Mouse (Mus musculus) urinary bladder, postnatal 36 days (tissue): ENCODE measurements around the gene Lamb3.

Experiments
- DNase-seq, 2 experiments: peaks; one replicate each; pipeline ENCODE4 v3.0.0; 2022; ENCODE audit warnings: low spot score in 2 of 2, mixed read lengths in 1 of 2

The Lamb3 gene

DNA sequence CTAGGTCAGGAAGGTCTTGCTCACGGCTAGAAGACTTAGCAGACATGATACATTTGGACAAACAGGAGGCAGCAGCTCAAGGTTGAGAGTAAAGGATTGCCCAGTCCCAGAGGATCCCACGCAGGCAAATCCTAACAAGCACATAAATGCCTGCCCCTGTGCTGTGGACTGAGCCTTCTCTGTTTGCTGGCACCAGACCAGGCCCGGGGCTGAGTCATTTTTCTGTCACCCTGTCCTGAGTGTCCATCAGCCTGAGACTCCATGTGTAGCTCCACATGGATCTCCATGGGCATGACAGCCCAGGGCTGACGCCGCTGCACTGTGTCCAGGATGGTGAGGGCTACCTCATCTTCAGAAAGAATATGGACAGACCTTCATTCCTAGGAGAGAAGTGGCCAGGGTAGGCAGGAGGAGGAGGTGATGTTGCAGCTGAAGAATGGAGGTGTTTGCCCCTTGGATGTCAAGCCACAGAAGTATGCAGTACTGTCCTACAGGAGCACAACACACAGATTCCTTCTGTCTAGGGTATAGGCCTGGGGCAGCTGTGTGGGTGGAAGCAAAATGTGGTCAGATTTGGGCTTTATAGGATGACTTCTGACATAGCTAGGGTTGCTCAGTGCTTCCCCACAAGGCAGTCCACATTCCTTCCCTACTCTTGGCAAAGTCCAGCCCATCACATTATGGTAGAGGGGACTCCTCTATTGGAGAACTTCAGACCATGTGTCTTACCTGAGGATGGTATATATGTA is 134.9 kb downstream of the Lamb3 start:
- DNase-seq = no peak

DNA sequence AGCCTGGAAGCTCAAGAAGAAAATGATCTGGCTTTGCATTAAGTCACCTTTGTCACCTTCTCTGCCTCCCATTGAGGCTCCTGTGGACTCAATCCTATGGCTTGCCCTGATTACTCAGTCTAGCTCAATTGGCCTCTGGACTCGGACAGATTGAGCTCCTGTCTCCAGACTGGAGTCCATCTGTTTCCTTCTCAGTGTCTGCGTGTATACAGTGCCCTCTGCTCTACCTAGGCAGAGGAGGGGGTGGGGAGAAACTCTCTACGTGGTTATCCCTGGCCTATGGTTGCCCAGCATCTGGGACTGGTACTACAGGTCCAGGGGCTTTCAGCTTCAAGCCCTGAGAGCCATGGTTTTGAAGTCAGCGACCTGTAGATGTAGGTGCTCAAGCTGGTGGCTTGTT is 136.4 kb downstream of the Lamb3 start:
- DNase-seq = no peak

DNA sequence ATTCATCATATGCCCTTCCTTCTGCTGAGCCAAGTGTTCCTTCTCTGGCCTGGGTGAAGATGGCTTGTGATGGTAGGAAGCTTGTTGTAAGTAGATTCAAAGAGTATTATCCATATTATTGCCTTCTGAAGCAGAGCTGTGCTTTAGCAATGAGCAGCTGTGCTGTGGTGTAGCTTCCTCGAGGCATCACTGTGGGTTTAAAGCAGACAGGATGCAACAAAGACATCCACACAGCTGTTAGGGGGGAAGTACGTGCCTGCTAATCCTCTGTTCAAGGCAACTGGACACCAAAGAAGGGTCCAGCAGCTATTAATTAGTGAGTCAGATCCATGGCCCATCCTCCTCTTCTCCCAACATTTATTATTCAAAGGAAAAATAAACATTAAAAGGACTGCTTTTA is 137.5 kb downstream of the Lamb3 start:
- DNase-seq = no peak

DNA sequence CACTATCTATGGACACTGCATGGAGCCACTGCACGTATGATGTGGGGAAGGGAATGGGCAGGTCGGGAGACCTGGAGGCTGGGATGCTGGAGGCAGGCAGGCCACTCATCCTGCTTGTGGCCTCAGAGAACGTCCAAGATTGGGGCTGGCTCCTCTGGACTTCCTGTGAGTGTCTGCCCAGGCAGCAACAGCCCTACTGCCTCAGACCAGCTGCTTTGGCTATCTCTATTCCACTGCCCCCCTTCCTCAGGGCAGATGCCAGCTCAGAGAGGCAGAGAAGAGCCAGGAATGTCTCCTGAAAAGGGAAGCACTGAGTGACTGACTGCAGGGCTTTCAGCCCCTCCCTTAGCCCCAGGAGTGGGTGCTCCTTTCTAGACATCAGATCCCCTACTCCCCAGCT is 139.4 kb downstream of the Lamb3 start:
- no peak for DNase-seq

DNA sequence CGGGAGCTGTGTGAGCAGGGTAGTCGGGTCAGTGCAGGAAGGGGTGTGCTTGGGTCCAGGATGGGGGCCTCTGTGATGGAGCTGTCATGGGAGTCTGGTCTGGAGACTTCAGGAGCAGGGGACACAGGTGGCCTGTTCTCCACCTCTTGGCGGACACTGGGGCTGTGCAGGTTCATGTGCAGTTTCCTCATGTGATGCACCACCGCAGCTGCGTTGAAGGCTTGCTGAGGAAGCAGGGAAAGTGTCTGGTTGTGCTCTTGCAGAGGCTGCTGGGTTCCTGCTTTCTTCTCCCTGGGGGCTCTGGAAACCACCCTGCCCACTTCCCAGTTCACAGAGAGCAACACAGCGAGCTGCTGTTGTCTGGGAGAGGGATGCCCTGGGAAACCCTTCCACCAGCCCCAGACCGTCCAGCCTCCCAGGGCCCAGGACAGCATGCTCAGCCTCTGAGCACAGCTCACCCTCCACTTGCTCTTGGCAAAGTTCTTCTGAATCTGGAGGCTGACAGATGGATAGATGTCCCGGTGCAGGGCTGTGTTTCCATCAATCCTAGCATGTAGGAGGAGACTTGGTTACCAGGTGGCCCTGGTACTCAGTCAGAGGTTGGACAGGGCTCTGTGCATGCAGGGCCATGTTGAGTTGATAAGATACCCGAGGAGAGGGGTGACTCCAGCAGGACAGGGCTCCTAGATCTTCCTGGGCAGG is 140.9 kb downstream of the Lamb3 start:
- DNase-seq = no peak

DNA sequence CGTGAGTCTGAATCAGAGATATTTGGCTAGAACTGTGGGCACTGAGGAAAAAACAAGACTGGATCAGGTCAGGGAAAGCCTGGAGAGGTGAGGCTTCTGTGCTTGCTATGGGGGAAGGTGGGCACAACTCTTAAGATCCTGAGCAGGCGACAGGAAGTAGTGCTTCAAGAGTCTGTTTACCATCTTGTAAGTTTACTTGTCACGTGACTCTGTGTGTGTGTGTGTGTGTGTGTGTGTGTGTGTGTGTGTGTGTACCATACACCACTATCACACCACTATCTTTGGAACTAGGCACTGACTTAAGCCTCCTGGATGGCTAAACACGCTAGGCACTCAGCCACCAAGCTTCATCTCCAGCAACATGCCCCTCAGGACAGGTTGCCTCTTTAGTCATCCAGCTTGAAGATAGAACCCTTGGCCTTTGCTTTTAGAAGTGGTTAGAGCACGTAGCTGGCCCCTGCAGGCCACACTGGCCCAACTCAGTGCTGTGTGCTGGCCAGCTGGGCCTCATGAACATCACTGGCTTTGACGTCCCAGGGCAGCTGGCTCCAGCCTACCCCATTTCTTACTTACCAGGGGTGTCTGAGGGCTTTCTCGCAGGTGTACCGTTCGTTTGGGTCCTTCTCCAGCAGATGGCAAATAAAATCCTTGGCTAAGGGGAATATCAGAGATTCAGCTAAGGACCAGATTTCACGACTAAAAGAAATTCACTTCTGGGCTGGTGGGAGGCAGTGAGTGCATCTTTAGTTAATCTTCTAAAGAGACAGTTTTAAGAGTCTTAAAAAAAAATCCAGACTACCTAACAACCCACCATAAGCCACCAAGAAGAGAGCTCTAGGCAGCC is 142.4 kb downstream of the Lamb3 start:
- no peak for DNase-seq

DNA sequence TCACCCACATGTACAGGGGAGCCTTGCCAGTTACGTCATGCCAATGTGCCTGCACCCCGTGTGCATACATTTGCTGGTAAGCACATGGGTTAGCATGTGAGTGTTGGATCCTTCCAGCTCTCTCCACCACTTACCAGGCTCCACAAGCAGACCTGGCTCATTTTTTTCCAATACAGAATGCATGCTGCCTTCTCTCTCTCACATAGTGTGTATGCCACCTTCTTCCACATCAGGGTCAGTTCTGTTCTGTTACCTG is 143.0 kb downstream of the Lamb3 start:
- DNase-seq = no peak

DNA sequence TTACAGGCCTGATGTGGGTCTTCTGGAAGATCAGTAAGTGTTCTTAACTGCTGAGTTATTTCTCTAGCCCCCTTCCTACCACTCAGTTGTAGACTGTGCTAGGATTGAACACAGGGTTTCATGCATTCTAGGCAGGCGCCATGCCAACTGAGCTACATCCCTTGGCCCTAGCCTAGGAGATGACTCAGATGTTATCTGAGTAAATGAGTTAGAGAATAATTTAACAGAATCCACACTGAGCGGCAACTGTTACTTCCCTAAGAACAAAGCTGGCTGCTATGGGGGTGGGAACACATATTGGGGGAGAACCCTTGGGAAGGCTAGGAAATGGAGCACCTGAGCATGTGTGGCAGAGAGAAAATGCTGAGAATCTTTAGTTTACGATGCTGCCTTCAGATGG is 144.1 kb downstream of the Lamb3 start:
- no peak for DNase-seq

DNA sequence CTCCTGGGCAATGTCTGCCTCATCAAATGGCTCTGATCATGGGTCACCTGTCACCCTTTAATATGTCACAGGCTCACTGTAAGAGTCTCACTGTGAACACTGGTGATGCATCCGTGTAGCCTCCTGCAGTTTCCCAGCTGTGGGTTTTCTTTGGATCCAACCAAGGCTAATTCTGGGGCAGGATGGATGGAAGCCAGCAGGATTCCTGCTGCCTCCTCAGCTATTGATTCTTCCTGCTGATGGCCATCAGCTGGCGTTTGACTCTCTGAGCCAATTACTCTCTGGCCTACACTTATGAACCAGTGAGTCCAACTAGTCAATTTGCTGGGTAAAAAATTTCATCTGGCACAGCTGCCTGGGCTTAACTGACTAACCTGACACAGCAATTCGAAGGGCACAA is 151.7 kb downstream of the Lamb3 start:
- no peak for DNase-seq

DNA sequence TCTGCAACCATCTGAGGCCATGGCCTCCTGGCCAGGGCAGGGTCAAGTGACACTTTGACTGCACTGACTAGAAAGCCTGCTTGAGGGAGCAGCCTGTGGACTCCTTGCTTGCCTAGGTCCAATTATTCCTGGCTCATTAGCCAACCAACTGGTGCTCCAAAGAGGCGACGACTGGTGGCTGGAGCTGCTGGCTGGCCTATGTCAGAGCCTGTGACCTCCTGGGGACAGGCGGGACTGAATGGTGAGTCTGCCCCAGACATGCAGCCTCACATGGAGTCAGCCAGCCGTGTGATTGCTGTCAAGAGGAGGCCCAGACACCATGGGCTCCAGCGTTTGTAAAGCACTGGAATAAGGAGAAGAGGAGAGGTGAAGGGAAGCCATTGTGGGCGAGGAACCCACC is 153.7 kb downstream of the Lamb3 start:
- no peak for DNase-seq

DNA sequence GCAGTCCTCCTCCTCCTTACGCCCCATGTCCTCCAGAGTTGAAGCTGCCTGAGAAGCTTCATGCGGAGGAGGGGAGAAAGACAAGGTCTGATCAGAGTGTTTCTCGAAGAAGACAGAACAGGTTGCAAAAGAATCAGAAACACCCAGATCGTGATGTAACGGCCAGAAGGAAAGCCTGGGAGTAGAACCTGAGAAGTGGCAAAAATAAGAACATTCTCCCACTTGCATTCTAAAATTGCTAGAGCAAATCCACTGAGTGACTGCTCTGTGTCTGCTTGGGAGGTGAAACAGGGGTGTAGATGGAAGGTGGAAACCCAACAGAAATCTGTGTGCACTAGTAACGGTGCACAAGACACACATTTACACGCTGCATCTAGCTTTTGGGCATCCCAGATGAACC is 154.6 kb downstream of the Lamb3 start:
- DNase-seq = no peak

DNA sequence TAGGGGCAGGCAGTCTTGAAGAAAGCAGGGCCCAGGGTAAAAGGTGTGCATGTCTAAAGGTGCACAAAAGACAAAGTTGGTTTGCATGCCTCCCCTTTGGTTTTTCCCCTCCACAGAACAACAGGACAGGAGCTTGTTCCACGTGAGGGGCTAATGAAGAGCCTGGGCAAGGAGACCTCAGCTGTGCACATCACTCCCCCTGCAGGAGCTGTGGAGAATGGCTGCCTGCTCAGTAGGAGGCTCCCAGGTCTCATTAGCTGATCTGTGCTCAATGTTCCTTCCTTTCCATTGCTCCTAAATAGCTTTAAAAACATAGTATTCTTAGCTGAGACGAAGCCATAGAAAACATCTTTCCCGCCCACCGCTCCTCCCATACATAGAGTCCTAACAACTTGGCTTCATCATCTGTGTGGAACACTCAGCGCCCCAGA is 156.3 kb downstream of the Lamb3 start:
- DNase-seq = peak in 1 of 2 experiments; percentile 21

DNA sequence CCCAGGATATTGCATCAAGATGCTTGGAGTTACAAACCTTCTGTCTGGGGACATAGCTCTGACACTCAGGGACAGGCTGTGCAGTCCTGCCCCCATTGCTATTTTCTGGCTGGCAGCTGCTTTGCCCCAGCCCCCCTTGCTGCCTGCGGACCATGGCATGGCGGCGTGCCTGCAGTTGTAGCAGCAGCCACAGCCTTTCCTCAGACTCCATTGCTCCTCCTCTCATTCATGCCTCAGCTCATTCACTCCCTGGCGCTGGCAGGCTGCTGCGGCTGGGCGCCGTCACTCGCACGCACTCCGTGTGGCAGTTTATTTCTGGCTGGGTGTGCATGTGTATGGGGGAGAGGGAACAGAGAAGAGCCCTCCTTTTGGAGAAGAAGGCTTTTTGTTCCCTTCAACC is 160.6 kb downstream of the Lamb3 start:
- DNase-seq = no peak

DNA sequence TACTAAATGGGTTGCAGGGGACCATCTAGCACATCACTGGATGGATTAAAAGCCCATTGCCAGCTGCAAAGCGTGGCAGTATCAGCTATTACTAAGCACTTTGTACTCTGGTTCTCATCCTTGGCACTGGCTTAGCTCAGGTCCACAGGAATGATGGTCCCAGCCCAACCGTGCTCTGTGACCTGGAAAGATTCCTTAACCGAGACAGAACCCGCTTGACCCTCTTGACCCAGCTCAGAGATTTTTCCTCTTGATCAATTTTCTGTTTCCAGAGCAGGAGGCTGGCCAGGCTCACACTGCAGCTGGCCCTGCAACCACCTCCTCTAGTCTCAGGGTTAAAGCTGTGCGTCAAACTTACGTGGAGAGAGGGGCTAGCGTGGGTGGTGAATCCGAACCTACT is 161.6 kb downstream of the Lamb3 start:
- DNase-seq = no peak

DNA sequence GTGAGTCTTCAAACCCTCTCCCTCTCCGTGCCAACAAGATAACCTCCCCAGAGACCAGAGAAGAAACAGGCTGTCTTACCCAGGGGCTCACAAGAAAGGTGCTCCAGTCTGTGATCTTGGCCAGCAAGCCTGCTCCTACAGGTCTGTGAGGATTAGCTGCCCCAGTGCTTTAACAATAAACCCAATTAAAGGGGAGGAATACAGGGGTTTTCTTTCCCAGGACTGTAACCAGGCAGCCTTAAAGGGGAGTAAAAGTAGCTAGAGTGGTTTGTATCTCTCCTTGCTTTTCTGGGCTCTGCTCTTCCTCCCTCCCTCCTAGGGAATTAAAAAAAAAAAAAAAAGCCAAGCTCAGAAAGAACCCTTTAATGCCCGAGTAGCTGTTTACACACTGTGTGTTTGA is 162.6 kb downstream of the Lamb3 start, which contains the start of gene Camk1g:
Camk1g (minus strand) TSS at position 203 of the 400 bp plus-strand sequence.
- DNase-seq = no peak

DNA sequence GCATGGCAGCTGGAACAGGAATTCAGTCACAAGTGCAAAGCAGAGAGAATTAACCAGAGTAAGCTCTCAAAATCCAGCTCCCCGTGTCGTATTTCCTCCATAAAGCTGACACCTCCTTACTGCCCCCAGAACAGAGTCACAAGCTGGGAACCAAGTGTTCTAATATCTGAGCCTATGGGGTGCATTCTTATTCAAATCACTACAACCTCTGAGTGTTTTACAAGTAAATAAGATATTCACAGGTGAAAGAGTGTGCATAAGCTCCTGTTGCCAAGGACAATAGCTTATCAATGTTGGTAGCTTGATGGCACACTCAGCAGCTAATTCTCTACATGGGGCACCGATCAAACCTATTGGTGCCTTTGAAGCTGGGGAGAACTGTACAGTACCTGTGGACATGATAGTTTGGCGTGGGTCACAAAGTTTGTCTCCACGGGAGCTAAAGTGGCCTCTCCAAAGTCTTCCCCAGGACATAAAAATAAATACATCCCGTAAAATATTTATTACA is 166.5 kb downstream of the Lamb3 start:
- DNase-seq = no peak

DNA sequence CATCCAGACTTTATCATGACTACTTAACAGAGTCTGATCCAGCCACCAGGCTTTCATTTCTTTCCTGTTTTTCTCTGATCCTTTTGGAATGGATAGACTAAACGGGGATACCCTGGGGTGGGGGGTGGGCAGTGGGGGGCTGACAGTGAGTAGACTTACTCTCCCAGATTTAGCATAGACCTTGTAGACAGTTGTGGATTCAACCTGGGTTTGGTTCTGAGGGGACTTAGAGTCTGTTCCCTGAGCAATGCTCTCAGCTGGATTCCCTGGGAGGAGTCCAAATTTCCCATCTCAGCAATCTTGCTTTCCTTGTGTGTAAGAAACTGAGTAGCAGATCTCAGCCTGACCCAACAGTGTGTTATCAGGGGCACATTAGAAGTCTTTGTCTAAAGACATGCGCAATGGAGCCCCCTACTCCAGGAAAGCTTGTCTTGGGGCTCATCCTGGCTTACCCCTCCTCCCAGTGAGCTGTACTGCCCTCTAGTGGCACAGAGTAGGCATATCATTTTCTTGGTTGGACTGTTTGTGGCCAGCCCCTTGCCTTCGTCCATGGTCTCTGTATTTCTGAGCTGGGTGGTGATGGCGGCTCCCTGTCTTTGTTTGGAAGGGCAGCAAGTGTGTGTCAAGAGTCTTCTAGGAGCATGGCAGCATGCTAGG is 169.1 kb downstream of the Lamb3 start:
- peak in 1 of 2 experiments; percentile 27 for DNase-seq

DNA sequence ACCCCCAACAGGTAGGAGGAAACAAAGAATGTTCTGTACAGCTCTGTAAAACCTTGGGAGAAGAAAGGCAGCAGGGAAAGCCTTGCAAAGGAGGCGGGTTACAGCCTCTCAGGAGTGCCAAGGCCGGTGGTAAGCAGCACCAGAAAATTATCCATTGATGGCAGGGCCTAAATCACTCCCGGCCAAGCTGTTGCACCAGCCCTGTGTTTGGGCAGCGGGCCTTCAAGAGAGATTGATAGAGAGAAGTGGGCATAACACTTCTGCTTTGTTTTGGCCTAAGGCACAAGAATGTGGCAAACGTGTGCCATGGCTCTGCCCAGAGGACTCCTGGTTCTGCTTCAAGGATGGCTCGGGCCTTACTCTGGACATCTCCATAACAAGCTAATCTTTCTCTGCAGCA is 172.1 kb downstream of the Lamb3 start:
- no peak for DNase-seq

DNA sequence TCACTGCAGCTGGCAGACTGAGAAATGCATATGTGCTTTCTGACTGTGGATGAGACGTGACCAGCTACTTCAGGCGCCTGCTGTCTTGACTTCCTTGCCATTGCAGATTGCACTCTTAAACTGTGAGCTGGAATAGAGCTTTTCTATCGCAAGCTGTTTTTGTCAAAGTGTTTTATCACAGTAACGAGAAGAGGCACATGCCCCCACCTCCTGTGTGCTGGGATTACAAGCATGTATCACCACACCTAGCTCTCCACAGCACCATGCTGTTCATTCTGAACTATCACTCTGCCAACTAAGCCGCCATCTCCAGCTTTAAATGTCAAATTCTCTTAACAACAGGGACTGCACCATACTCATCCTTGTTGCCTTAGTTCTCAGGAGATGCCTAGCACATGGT is 173.4 kb downstream of the Lamb3 start:
- no peak for DNase-seq

DNA sequence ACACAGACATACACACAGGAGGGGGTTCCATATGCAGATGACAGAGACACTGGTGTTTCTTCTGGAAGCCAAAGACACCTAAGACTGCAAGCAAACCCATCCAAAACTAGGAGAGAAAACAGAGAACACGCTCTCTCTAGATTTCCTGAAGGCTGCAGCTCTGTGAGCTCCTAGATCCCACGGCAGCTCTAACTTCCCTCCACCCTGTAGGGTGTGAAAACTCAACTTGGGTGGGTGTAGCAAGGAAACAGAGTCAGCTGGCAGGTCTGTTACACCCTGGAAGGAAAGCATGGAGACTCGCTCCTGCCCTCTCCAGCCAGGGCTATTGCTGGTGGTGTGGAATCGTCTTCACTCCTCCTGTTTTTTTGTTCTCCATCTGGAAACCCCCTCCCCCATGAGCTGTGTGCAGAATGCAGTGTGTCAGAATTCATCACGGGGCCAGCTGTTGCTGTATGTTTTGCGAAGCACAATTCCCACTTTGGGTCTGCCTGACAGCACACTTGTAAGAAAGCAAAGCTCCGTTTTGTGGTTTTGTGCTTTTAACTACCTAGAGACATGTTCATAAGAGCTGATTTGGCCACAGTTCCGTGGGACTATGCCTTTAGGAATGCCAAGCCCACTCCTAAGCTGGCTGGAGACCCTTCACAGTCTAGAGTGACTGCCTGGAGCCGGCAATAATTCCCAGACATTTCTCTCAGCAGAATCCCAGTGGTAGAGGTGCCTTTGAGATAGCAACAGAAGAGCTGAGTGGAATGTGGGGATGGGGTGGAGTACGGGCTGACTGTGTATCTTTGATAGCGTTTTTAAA is 174.3 kb downstream of the Lamb3 start:
- no peak for DNase-seq

DNA sequence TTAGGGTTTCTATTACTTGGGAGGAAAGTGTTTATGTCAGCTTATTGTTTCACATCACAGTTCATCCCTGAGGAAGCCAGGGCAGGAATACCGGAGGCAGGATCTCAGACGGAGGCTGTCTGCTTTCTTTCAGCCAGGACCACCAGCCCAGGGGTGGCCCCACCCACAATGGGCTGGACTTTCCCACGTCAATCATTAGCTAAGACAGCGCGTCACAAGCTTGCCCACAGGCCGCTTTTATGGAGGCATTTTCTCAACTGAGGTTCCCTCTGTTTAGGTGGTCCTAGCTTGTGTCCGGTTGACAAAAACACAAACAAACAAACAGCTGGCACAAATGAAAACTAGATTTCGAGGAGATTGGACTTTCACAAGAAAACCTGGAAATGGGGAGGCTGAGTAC is 174.9 kb downstream of the Lamb3 start:
- no peak for DNase-seq
